Mouse (Mus musculus) forebrain, embryonic 12.5 days (tissue): ENCODE data around the gene Ggps1. TPM values are rescaled to one million over a fixed set of nuclear protein-coding genes. Genes with fewer than 3 reads are reported as not detected.

Experiments
- ATAC-seq: fragments of 200-750 bp; cut with Nextera tagmentation; 2 replicates; pipeline ENCODE4 v1.8.0; 2017; ENCODE audit warnings: moderate TSS enrichment; ENCODE audit not compliant: low FRiP score
- H3K27ac ChIP-seq: fragments of 300-500 bp; sonication (generic); 2 replicates; pipeline ENCODE4 v1.5.1; 2016; ENCODE audit warnings: mild to moderate bottlenecking
- H3K27me3 ChIP-seq: fragments of 300-500 bp; sonication (generic); 2 replicates; pipeline ENCODE4 v1.6.1; 2016; ENCODE audit warnings: mild to moderate bottlenecking
- H3K36me3 ChIP-seq: fragments of 300-500 bp; sonication (generic); replicated peaks from 2 replicates; pipeline ENCODE4 v1.6.1; 2016; ENCODE audit warnings: mild to moderate bottlenecking
- H3K4me1 ChIP-seq: fragments of 300-500 bp; sonication (generic); 2 replicates; pipeline ENCODE4 v1.6.1; 2016
- H3K4me2 ChIP-seq: fragments of 300-500 bp; sonication (generic); 2 replicates; pipeline ENCODE4 v1.6.1; 2016; ENCODE audit warnings: mild to moderate bottlenecking, moderate library complexity
- H3K4me3 ChIP-seq: fragments of 300-500 bp; sonication (generic); replicated peaks from 2 replicates; pipeline ENCODE4 v1.5.1; 2016; ENCODE audit warnings: mild to moderate bottlenecking
- H3K9ac ChIP-seq: fragments of 300-500 bp; sonication (generic); 2 replicates; pipeline ENCODE4 v1.6.1; 2016; ENCODE audit warnings: mild to moderate bottlenecking
- H3K9me3 ChIP-seq: fragments of 300-500 bp; sonication (generic); 2 replicates; pipeline ENCODE4 v1.6.1; 2016
- WGBS: fragments of 180-500 bp; shearing (Covaris S2); methylation state at CpG from one replicate; pipeline ENCODE4 v1.1.7; 2016; 5-methylcytosine and 5-hydroxymethylcytosine counted together
- polyA plus RNA-seq: library from polyadenylated mRNA; unstranded; fragments of >200 nt; fragmentation: Nextera tagmentation; extraction: Ambion mirVana; gene quantifications from 2 replicates; pipeline ENCODE4 v1.2.1, GENCODE M21; 2016

The Ggps1 gene
- polyA plus RNA-seq, 1 experiment from 2014 or later = 74.6 TPM

GRCm38 (mm10) chr13:14004086-14004485 lies 59.2 kb downstream of the Ggps1 start:
- 83% methylated on average over 4 of the region's 4 CpGs for WGBS
- no peak for ATAC-seq
- no peaks in the 10 kb centered on the region for H3K4me1 ChIP-seq
- H3K9me3 ChIP-seq = no peaks in the 10 kb centered on the region
- H3K4me3 ChIP-seq = no peak overlapping the region
- no peak overlapping the region for H3K9ac ChIP-seq
- H3K27me3 ChIP-seq = no peaks in the 10 kb centered on the region
- no peak overlapping the region for H3K27ac ChIP-seq
- no peak overlapping the region for H3K4me2 ChIP-seq
- H3K36me3 ChIP-seq = peaks cover 72% of the 10 kb centered on the region

GRCm38 (mm10) chr13:14002706-14003105 lies 60.6 kb downstream of the Ggps1 start:
- WGBS = 77% methylated on average over 2 of the region's 2 CpGs
- Histone ChIP-seq H3K27me3 (no peaks in the 10 kb centered on the region), H3K4me2 (no peak overlapping the region), H3K36me3 (peaks cover 77% of the 10 kb centered on the region), H3K27ac (no peak overlapping the region), H3K4me1 (no peaks in the 10 kb centered on the region), H3K9ac (no peak overlapping the region), H3K4me3 (no peak overlapping the region), H3K9me3 (no peaks in the 10 kb centered on the region)
- no peak for ATAC-seq

Other genes starting within 250 kb of the Ggps1 start
- gene B3galnt2, start 109.0 kb downstream of the Ggps1 start, polyA plus RNA-seq = 39.9 and 40.2 TPM in 2 replicates
- gene Tbce, start 23.9 kb downstream of the Ggps1 start, polyA plus RNA-seq = 75.8 and 79.3 TPM in 2 replicates
- 96.0 and 102 TPM in 2 replicates for gene Arid4b, start 256 bp downstream of the Ggps1 start, polyA plus RNA-seq